Mouse (Mus musculus) effector memory CD4-positive, alpha-beta T cell, adult 7 months (primary cell): ENCODE measurements around the gene Itgb3. TPM values are rescaled to one million over a fixed set of nuclear protein-coding genes. Genes with fewer than 3 reads are reported as not detected.

Source experiments
- polyA plus RNA-seq: library from polyadenylated mRNA; unstranded; fragments of 100-300 nt; shearing (Covaris generic); gene quantifications from one replicate; pipeline ENCODE4 v1.2.1, GENCODE M21; 2017

The Itgb3 gene
- 32.0 TPM for polyA plus RNA-seq

GRCm38 (mm10) chr11:104607491-104608245 is at the start of gene Itgb3:
Gene Itgb3 (plus strand): TSS chr11:104608000.

GRCm38 (mm10) chr11:104685548-104685947 is 77.7 kb downstream of the Itgb3 start, which contains the start of gene Gm11639:
Gene Gm11639 (plus strand): TSS chr11:104685707.

Other genes with a start within 250 kb of the Itgb3 start
- gene Kansl1, start 139.1 kb upstream of the Itgb3 start, polyA plus RNA-seq: 81.6 TPM
- gene Cdc27, start 57.4 kb upstream of the Itgb3 start, polyA plus RNA-seq: 27.8 TPM
- 2.9 TPM for gene Myl4, start 57.3 kb upstream of the Itgb3 start, polyA plus RNA-seq
- 0.05 TPM for gene Gm11639, start 77.7 kb downstream of the Itgb3 start, polyA plus RNA-seq